Mouse (Mus musculus) forelimb bud, embryonic 11.5 days (tissue): ENCODE measurements around the gene Gm29609.
"Not testable (repeated sequence)": the region's sequence is repeated elsewhere in the genome, so short reads cannot be mapped to it uniquely, and the experiment has no call there.

Source experiments
- DNase-seq: peaks from one replicate; pipeline ENCODE4 v3.0.0-alpha.2; 2012; ENCODE audit warnings: low read depth, low spot score

Gm29609 gene

GRCm38 (mm10) chr5:31179766-31180630, at the start of gene Gm29609, which contains the start of gene Gtf3c2:
TSS of gene Gm29609 (minus strand) at chr5:31179911.
TSS of gene Gtf3c2 (minus strand) at chr5:31180144.
- peak; percentile 96 for DNase-seq

- DNase-seq = no peak
Observed at GRCm38 (mm10) chr5:31226641-31227040, 46.9 kb upstream of the Gm29609 start.

DNA sequence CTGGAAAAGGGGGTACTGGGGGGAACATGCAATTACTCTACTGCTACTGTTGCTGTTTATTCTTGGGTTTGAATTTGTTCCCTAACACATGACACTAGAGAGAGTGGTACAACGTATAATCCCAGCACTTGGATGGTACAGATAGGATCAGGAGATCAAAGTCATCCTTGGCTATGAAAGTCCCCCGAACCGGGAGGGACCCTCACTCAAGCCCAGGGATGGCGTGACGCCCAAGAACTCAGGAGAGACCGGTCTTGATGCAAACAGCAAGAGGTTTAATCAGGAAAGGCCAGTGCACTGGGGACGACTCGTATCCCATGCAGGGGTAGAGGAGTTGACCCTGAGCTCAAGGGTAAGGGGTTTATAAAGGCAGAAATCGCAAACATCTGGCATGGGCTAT, 43.0 kb upstream of the Gm29609 start:
- no peak for DNase-seq

GRCm38 (mm10) chr5:31221304-31221945, 41.7 kb upstream of the Gm29609 start:
- peak; percentile 66 for DNase-seq

GRCm38 (mm10) chr5:31220448-31221303, 41.0 kb upstream of the Gm29609 start, which contains the start of gene Ppm1g:
TSS of gene Ppm1g (minus strand) at chr5:31220687.
- DNase-seq = peak; percentile 95

DNA sequence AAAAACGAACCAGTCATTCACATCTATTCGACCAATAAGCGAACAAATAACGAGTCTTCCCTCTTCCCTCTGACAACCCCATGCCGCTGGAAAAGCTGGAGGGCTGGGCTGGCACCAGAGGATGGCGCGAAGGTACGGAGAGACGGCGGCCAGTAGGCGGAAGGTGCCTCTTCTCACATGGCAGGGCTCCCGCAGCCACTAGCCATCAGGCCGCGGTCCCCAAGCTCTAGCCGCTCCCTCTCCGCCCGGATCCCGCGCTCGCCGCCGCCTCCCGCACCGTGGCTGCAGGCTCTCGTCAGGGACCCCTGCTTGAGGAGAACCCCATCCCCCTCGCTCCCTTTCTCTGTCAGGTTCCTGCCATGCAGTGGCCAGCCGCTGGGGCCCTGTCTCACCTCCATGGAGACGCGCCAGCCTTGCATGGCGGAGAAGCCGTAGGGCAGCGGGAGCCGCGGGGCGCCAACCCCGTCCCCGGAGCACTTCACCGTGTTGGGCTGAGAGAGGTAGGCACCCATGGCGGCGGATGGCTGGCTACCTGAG, 40.3 kb upstream of the Gm29609 start:
- DNase-seq = peak; percentile 48

GRCm38 (mm10) chr5:31219474-31219873, 39.8 kb upstream of the Gm29609 start:
- DNase-seq = no peak

GRCm38 (mm10) chr5:31219070-31219469, 39.4 kb upstream of the Gm29609 start:
- peak; percentile 43 for DNase-seq

DNA sequence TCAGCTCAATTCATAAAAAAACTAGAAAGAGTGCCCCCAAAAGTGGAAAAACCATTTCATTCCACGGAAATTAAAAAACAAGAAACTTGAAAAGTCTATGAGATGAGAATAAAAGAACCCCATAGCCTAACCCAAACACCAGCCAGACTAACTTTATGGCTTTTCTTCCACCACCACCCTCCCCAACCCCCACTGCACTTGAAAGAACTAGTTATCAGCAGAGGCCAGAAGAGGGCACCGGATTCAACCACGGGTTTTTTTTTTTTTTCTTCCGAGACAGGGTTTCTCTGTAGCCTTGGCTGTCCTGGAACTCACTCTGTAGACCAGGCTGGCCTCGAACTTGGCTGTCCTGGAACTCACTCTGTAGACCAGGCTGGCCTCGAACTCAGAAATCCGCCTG, 38.6 kb upstream of the Gm29609 start:
- no peak for DNase-seq

DNA sequence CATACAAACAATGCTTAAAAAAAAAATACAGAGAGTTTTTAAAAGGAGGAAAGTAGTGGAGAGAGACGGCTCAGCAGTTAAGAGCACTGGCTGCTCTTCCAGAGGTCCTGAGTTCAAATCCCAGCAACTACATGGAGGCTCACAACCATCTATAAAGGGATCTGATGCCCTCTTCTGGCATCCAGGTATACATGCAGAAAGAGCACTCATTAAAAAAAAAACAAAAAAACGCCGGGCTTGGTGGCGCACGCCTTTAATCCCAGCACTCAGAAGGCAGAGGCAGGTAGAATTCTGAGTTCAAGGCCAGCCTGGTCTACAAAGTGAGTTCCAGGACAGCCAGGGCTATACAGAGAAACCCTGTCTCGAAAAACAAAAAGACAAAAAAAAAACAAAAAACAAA, 36.8 kb upstream of the Gm29609 start:
- not testable (repeated sequence) for DNase-seq

DNA sequence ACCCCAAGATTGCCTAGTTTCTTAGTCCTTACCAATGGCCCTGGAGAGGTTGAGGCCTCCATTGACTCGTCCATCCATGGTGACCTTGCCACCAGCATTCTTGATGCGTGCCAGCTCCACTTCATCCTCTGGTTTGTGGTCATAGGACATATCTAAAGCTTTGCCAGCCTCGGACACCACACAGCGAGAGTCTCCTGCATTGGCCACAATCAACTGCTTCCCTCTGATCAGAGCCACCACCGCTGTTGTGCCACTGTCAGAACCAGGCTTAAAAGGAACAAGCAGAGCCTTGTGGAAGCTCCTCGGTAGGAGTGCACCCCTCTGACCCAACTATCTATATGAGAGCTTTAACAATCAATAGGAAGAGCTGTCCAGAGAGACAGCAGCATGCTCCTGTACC, 24.7 kb upstream of the Gm29609 start:
- DNase-seq = no peak

- no peak for DNase-seq
Observed at GRCm38 (mm10) chr5:31203866-31204265, 24.2 kb upstream of the Gm29609 start.

DNA sequence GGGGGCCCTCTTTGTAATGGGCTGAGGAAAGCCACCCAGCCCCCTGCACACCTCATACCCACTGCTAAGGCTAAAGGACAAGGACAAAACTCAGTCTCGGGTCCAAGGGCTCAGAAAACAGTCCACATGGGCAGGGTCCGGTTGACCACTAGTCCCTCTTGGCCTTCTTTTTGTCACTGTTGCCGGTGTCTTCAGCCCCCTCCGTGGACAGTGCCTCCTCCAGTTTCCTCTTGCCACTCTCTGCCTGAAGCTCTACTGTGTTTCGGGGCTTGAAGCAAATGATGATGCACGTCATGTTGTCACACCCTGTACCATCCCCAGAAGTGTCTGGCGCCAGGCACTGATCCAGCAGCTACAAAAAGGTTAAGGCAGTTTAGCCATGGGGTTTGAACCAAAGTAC, 23.2 kb upstream of the Gm29609 start:
- DNase-seq = no peak

- peak; percentile 99 for DNase-seq
Observed at GRCm38 (mm10) chr5:31201742-31202590, 22.3 kb upstream of the Gm29609 start, which contains the start of gene Zfp513. TSS of gene Zfp513 (minus strand) at chr5:31202303.

DNA sequence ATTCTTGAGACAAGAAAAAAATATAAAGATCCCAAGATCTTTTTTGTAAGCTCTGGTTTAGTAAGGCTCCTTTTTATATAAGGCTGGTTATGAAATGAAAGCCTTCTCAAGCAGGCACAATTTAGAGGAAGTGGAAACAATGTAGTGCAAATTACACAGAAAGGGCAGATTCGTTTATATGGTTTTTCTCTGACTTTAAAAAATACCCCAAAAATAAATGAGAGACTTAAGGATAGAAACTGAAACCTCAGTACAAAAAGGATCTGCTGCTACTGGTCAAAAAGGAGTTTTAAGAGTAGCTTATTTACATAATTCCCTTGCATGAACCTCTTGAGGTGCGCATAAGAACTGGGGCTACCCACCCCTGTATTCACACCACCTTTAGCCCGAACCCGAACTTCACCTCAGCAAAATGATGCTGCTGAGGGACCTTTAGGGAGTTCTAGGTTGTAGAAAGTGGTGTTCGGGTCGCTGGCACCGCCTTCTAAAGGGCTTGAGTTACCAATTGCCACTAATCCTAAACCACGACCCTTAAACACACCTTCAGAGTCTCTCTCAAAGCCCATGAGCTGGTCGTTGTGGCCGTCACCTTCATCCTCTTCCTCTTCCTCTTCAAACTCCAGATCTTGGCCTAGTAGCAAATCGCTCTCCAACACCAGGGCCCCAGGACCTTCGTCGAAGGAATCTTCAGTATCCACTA, 21.5 kb upstream of the Gm29609 start:
- DNase-seq = peak; percentile 12

DNA sequence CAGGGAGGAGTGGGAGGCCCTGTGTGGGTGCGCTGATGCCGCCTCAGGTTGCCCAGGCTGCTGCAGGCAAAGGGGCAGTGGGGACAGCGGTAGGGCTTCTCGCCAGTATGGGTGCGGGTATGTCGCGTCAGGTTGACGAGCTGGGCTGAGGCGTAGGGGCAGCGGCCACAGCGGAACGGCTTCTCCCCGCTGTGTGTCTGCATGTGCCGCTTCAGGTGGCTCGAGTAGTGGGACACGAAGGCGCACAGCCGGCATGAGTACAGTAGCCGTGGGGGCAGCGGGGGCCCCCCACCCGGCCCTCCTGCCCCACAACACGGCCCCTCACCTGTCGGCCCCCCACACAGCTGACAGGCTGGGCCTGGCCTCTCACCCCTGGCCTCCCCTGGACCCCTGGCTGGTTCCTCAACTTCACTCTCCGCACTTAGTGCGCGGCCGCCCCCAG, 20.6 kb upstream of the Gm29609 start:
- DNase-seq = no peak

DNA sequence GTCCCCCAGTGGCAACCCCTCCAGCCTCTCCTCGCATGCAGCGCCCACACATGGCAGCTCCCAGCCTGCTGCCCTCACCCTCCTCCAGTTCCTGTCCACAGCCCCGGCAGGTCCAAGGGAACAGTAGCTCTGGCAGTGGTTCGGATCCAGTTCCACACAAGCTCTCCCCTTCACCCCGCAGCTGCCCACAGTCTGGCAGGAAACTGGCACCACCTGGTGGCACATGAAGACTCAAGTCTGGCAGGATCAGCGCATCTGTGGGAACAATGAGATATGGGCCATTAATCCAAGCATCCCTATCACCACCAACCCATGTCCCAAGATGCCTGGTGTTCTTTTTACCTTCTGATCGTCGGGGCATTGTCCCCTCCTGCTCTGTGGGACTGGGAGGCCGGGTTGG, 20.2 kb upstream of the Gm29609 start:
- DNase-seq = no peak

GRCm38 (mm10) chr5:31199321-31199892, 19.7 kb upstream of the Gm29609 start:
- no peak for DNase-seq

- DNase-seq = no peak
Observed at GRCm38 (mm10) chr5:31198616-31199320, 19.1 kb upstream of the Gm29609 start.
